Mouse (Mus musculus) urinary bladder, postnatal 0 days (tissue): ENCODE data around the gene Acsm2. TPM values are rescaled to one million over a fixed set of nuclear protein-coding genes. Genes with fewer than 3 reads are reported as not detected.

Experiments
- polyA plus RNA-seq: library from polyadenylated mRNA; unstranded; fragments of >200 nt; fragmentation: Nextera tagmentation; extraction: Ambion mirVana; gene quantifications from 2 replicates; pipeline ENCODE4 v1.2.1, GENCODE M21; 2015

The Acsm2 gene
- polyA plus RNA-seq = not detected in 2 replicates

GRCm38 (mm10) chr7:119554040-119554439 is at the start of gene Acsm2:
TSS of gene Acsm2 (plus strand) at chr7:119554340.

GRCm38 (mm10) chr7:119519163-119519562 is 35.0 kb upstream of the Acsm2 start, which contains the start of gene Acsm5:
TSS of gene Acsm5 (plus strand) at chr7:119519463.

GRCm38 (mm10) chr7:119523389-119523788 is 30.8 kb upstream of the Acsm2 start, which contains the start of gene Pdilt:
TSS of gene Pdilt (minus strand) at chr7:119523489.

GRCm38 (mm10) chr7:119606664-119607076 is 52.5 kb downstream of the Acsm2 start, which contains the start of gene Acsm1:
TSS of gene Acsm1 (plus strand) at chr7:119607026.

Other genes with a start within 250 kb of the Acsm2 start
- gene Gp2, start 95.1 kb upstream of the Acsm2 start, polyA plus RNA-seq = not detected in 2 replicates
- not detected in 2 replicates for gene Umod, start 75.1 kb upstream of the Acsm2 start, polyA plus RNA-seq
- not detected in 2 replicates for gene Acsm5, start 34.9 kb upstream of the Acsm2 start, polyA plus RNA-seq
- not detected in 2 replicates for gene Pdilt, start 30.9 kb upstream of the Acsm2 start, polyA plus RNA-seq
- gene Acsm1, start 52.7 kb downstream of the Acsm2 start, polyA plus RNA-seq = 0.07 TPM in 1 of 2 replicates, not detected in the other
- gene Acsm4, start 135.7 kb downstream of the Acsm2 start, polyA plus RNA-seq = not detected in 2 replicates
- 44.6 and 48.5 TPM in 2 replicates for gene Thumpd1, start 166.5 kb downstream of the Acsm2 start, polyA plus RNA-seq
- gene Acsm3, start 206.6 kb downstream of the Acsm2 start, polyA plus RNA-seq = 7.9 and 10.5 TPM in 2 replicates
- 5.6 and 6.8 TPM in 2 replicates for gene Rexo5, start 239.7 kb downstream of the Acsm2 start, polyA plus RNA-seq
- gene Eri2, start 239.7 kb downstream of the Acsm2 start, polyA plus RNA-seq = 6.5 and 8.8 TPM in 2 replicates